Mouse (Mus musculus) hindbrain, postnatal 0 days (tissue): ENCODE data around the gene Tnfaip6. TPM values are rescaled to one million over a fixed set of nuclear protein-coding genes. Genes with fewer than 3 reads are reported as not detected.
"Not testable (repeated sequence)": the region's sequence is repeated elsewhere in the genome, so short reads cannot be mapped to it uniquely, and the experiment has no call there.

Experiments used
- ATAC-seq: fragments of 200-750 bp; cut with Nextera tagmentation; 2 replicates; pipeline ENCODE4 v1.8.0; 2017; ENCODE audit warnings: mild to moderate bottlenecking, moderate TSS enrichment, moderate library complexity
- DNase-seq: peaks from one replicate; pipeline ENCODE4 v3.0.0-alpha.2; 2015; ENCODE audit warnings: low spot score
- H3K27ac ChIP-seq: fragments of 300-500 bp; sonication (generic); 2 replicates; pipeline ENCODE4 v1.5.1; 2014; ENCODE audit warnings: mild to moderate bottlenecking
- H3K27me3 ChIP-seq: fragments of 300-500 bp; sonication (generic); 2 replicates; pipeline ENCODE4 v1.6.1; 2014; ENCODE audit warnings: low read length, mixed read lengths; ENCODE audit not compliant: insufficient read depth
- H3K36me3 ChIP-seq: fragments of 300-500 bp; sonication (generic); 2 replicates; pipeline ENCODE4 v1.6.1; 2014; ENCODE audit warnings: low read length, mixed read lengths; ENCODE audit not compliant: insufficient read depth
- H3K4me1 ChIP-seq: fragments of 300-500 bp; sonication (generic); 2 replicates; pipeline ENCODE4 v1.6.1; 2014; ENCODE audit warnings: antibody characterized with exemption, low read length, mixed read lengths; ENCODE audit not compliant: insufficient read depth
- H3K4me2 ChIP-seq: fragments of 300-500 bp; sonication (generic); 2 replicates; pipeline ENCODE4 v1.6.1; 2014; ENCODE audit warnings: low read depth, mild to moderate bottlenecking, low read length, moderate library complexity, mixed read lengths
- H3K4me3 ChIP-seq: fragments of 300-500 bp; sonication (generic); 2 replicates; pipeline ENCODE4 v1.5.1; 2014; ENCODE audit warnings: low read length
- H3K9ac ChIP-seq: fragments of 300-500 bp; sonication (generic); replicated peaks from 2 replicates; pipeline ENCODE4 v1.6.1; 2014; ENCODE audit warnings: mild to moderate bottlenecking, low read length, moderate library complexity, mixed read lengths
- H3K9me3 ChIP-seq: fragments of 300-500 bp; sonication (generic); 2 replicates; pipeline ENCODE4 v1.6.1; 2016; ENCODE audit warnings: low read length, mixed read lengths
- CTCF ChIP-seq: IDR thresholded peaks from 2 replicates; pipeline ENCODE4 v1.5.1; 2016; ENCODE audit warnings: antibody characterized with exemption, control low read depth, low read depth
- WGBS: fragments of 180-500 bp; shearing (Covaris S2); extraction: QIAGEN DNeasy Blood & Tissue Kit; methylation state at CpG from one replicate; pipeline ENCODE4 v1.1.7; 2014; 5-methylcytosine and 5-hydroxymethylcytosine counted together
- polyA plus RNA-seq: library from polyadenylated mRNA; unstranded; fragments of >200 nt; fragmentation: Nextera tagmentation; extraction: Ambion mirVana; gene quantifications from 2 replicates; pipeline ENCODE4 v1.2.1, GENCODE M21; 2015
- total RNA-seq: library from RNA; depleted of rRNA; stranded (reverse); fragments of >200 nt; gene quantifications from 2 replicates; pipeline ENCODE4 v1.2.3, GENCODE M21; 2014; rRNA removed

Tnfaip6 gene
- total RNA-seq (3.0 and 3.2 TPM in 2 replicates), polyA plus RNA-seq (5.8 TPM in 2 replicates)

DNA sequence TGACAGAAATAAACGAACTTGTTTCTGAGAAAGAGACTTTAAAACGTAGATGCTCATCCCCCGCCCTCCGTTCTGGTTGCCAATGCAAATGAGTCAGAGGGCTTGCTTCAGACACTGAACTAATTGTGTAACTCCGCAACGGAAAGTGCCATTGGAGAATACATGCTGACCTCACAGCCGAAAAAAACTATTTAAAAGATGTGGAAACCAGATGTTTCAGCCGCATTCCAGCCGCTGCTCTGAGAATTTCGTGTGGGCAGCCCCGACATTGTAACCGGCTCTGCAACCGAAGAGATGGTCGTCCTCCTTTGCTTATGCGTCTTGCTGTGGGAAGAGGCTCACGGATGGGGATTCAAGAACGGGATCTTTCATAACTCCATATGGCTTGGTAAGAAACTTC lies at the start of gene Tnfaip6:
Gene Tnfaip6 (plus strand): TSS at position 128 of the 400 bp plus-strand sequence.
- H3K9me3 ChIP-seq, result no peaks in the 10 kb centered on the region
- peak within 1 kb of the TSS; percentile 47 for H3K4me3 ChIP-seq
- H3K27ac ChIP-seq, result no peak within 1 kb of the TSS
- TF ChIP-seq CTCF, result no peak
- ATAC-seq (peak; percentile 77), DNase-seq (peak; percentile 71)
- no peaks in the 10 kb centered on the region; the same call in 1 of the 2 replicates for H3K4me1 ChIP-seq
- H3K4me2 ChIP-seq, result peak within 1 kb of the TSS; percentile 75
- H3K36me3 ChIP-seq, result no peaks in the 10 kb centered on the region
- H3K9ac ChIP-seq, result peak within 1 kb of the TSS; percentile 33; the same call in 1 of the 2 replicates
- no peaks in the 10 kb centered on the region for H3K27me3 ChIP-seq
- WGBS, result under 1% methylated on average over 17 of the region's 17 CpGs

DNA sequence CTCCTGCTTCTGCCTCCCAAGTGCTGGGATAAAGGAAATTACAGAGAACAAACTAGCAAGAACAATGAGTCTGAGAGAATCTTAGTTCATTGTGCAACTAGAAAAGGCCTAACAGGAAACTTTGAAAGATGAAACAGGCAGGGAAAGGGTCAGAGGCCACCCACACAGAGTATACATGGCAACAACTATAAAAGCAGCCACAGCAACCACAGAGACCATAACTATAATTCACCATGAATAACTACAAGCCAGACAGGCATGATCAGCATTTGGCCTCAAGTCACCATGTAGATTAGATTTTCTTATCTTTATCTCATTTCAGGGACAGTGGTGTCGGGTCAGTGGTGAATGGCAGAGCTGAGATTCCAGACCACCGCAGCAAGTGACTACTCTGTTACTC lies 48.2 kb upstream of the Tnfaip6 start:
- Histone ChIP-seq H3K4me1 (0 out of 2 replicates have a peak, but pooled peaks cover 3% of the 10 kb centered on the region), H3K27me3 (no peaks in the 10 kb centered on the region), H3K27ac (no peak overlapping the region), H3K36me3 (no peaks in the 10 kb centered on the region), H3K9me3 (no peaks in the 10 kb centered on the region), H3K9ac (no peak overlapping the region), H3K4me2 (no peak overlapping the region), H3K4me3 (no peak overlapping the region)
- WGBS, result 85% methylated on average over 2 of the region's 2 CpGs
- DNase-seq (no peak), ATAC-seq (no peak)
- TF ChIP-seq CTCF, result no peak

DNA sequence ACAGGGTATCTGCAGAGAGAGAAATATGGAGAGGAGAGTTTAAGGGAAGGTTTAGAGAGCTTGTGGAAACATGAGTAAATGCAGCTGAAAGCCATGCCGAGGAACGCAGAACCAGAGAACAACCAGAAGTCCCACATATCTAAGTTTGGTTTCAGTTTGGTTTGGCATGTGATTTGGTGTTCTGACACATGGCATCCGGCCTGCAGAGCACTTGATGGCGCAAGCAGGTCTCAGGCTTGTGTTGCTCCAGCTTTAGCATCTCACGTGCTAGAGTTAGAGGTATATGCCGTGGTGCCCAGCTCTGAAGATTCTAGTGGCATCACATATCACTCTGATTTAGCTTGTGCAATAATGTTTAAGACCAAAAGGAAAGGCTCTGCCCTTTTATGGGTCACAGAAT lies 46.4 kb upstream of the Tnfaip6 start:
- Histone ChIP-seq H3K4me2 (no peak overlapping the region), H3K4me3 (no peak overlapping the region), H3K36me3 (no peaks in the 10 kb centered on the region), H3K9me3 (no peaks in the 10 kb centered on the region), H3K27ac (no peak overlapping the region), H3K27me3 (no peaks in the 10 kb centered on the region), H3K9ac (no peak overlapping the region), H3K4me1 (0 out of 2 replicates have a peak, but pooled peaks cover 3% of the 10 kb centered on the region)
- ATAC-seq (no peak), DNase-seq (no peak)
- WGBS, result 94% methylated on average over 6 of the region's 6 CpGs
- no peak for TF ChIP-seq CTCF

DNA sequence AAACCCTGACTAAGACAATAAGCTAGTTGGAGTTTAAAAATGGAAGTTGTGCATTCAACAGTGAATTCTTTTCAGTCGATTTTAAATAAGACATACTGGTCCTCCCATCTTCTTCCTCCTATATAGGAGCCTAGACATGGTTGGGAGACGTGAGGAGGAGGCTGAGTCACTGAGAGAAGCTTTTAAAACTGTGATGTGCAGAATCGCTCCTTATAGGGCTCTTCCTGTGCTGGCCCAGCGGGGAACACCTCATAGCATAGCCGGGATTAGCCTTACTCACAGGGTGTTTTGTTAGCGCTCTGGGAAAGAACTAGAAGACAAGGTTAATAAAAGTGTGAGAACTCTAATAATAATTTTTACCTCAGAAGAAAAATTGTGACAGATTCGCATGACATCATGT lies 37.8 kb upstream of the Tnfaip6 start:
- Histone ChIP-seq H3K27me3 (no peaks in the 10 kb centered on the region), H3K4me1 (no peaks in the 10 kb centered on the region), H3K9me3 (no peaks in the 10 kb centered on the region), H3K9ac (no peak overlapping the region), H3K27ac (no peak overlapping the region), H3K4me2 (no peak overlapping the region), H3K36me3 (no peaks in the 10 kb centered on the region), H3K4me3 (no peak overlapping the region)
- no peak for ATAC-seq
- 61% methylated on average over 7 of the region's 7 CpGs for WGBS
- DNase-seq, result no peak
- no peak for TF ChIP-seq CTCF

DNA sequence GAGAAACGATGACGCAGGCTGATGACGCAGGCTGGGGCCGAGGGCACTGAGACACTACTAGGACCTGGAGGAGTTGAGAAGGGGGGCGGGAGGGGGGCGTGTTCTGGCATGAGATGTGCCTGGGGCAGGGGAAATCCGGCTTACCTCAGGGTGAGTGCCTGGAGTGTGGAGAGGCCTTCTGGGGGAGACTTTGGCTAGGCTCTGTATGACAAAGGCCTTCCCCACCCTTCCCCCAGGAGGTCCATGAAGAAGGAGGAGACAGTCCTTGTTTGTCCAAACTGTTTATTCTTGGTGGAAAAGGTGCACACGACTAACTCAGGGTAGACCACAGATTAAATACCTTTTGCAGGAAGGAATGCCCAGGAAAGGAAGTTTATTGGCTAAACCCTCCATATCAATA lies 36.3 kb upstream of the Tnfaip6 start:
- Histone ChIP-seq H3K9ac (no peak overlapping the region), H3K27me3 (no peaks in the 10 kb centered on the region), H3K36me3 (no peaks in the 10 kb centered on the region), H3K27ac (no peak overlapping the region), H3K4me3 (no peak overlapping the region), H3K9me3 (no peaks in the 10 kb centered on the region), H3K4me2 (no peak overlapping the region), H3K4me1 (no peaks in the 10 kb centered on the region)
- ATAC-seq (no peak), DNase-seq (no peak)
- 90% methylated on average over 8 of the region's 8 CpGs for WGBS
- TF ChIP-seq CTCF, result no peak

DNA sequence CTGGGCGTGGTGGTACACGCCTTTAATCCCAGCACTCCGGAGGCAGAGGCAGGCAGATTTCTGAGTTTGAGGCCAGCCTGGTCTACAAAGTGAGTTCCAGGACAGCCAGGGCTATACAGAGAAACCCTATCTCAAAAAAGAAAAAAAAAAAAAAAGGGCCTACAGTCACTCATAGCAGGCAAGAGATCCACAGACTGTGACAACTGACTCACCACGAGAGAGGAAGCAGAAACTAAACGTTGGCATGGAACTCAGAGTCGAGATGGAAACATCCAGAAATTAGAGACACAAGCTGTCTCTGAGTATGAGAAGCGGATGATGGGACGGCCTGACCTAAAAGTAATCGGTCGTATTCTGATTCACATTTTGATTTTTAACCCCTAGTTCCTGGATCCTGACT lies 35.5 kb upstream of the Tnfaip6 start:
- H3K4me1 ChIP-seq, H3K9ac ChIP-seq, H3K4me3 ChIP-seq, H3K9me3 ChIP-seq, H3K27ac ChIP-seq, H3K27me3 ChIP-seq, H3K4me2 ChIP-seq, ATAC-seq, H3K36me3 ChIP-seq, DNase-seq: not testable (repeated sequence)
- WGBS, result 96% methylated on average over 10 of the region's 10 CpGs

DNA sequence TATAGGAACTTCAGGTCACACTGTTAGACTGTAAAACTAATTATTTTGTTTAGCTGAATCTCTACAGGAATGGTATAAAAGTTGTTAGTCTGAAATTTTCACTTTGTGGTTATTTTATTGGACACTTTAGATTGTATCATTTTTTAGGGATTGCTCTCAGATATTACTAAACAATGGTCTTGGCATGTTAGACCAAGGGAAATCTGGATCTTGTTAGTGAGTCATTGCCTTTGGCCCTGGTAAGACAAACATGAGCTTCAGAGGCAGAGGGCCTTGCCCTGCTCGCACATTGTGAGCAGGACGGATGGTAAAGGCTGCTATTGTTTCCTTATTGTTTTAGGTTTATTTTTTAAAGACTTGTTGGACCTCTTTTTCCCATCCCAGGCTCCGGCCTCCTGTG lies 31.4 kb upstream of the Tnfaip6 start:
- TF ChIP-seq CTCF, result no peak
- Histone ChIP-seq H3K4me3 (no peak overlapping the region), H3K9ac (no peak overlapping the region), H3K27me3 (no peaks in the 10 kb centered on the region), H3K9me3 (no peaks in the 10 kb centered on the region), H3K4me1 (no peaks in the 10 kb centered on the region), H3K4me2 (no peak overlapping the region), H3K36me3 (no peaks in the 10 kb centered on the region), H3K27ac (no peak overlapping the region)
- no peak for DNase-seq
- 72% methylated on average over 3 of the region's 3 CpGs for WGBS
- no peak for ATAC-seq

DNA sequence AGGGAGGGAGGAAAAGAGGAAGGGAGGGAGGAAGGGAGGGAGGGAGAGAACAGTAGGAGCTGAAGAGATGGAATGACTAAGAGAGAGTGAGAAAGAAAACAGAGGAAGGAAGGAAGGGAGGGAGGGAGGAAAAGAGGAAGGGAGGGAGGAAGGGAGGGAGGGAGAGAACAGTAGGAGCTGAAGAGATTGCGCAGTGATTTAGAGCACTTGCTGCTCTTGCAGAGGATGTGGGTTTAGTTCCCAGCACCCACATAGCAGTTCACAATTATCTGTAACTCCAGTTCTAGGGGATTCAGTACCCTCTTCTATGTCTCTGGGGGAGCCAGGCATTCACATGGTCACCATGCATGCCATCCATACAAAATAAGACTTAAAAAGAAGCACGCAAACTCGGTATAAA lies 26.0 kb upstream of the Tnfaip6 start:
- H3K9me3 ChIP-seq, ATAC-seq, H3K27ac ChIP-seq, H3K4me1 ChIP-seq, DNase-seq, H3K27me3 ChIP-seq, H3K9ac ChIP-seq, H3K4me2 ChIP-seq, H3K4me3 ChIP-seq, H3K36me3 ChIP-seq: not testable (repeated sequence)
- 84% methylated on average over 3 of the region's 3 CpGs for WGBS
